Mouse (Mus musculus) liver, adult 2 months (tissue): ENCODE measurements around the gene Fgf14. TPM values are rescaled to one million over a fixed set of nuclear protein-coding genes. Genes with fewer than 3 reads are reported as not detected.

ENCODE experiments used
- DNase-seq: peaks from one replicate; pipeline ENCODE4 v3.0.0-alpha.2; 2011; ENCODE audit warnings: low read depth, low spot score; ENCODE audit errors: extremely low read depth
- H3K27ac ChIP-seq: fragments of 200-500 bp; replicated peaks from 2 replicates; pipeline ENCODE4 v1.5.1; 2012; ENCODE audit warnings: low read depth, mild to moderate bottlenecking, control low read depth, inconsistent platforms, low read length; ENCODE audit not compliant: insufficient read depth
- H3K27me3 ChIP-seq: fragments of 200-500 bp; 2 replicates; pipeline ENCODE4 v1.6.1; 2012; ENCODE audit warnings: mild to moderate bottlenecking, moderate library complexity, low read length, inconsistent platforms; ENCODE audit not compliant: control insufficient read depth, insufficient read depth
- H3K36me3 ChIP-seq: fragments of 200-500 bp; 2 replicates; pipeline ENCODE4 v1.6.1; 2012; ENCODE audit warnings: low read length, inconsistent platforms; ENCODE audit not compliant: control insufficient read depth, insufficient read depth
- H3K4me1 ChIP-seq: fragments of 200-500 bp; 2 replicates; pipeline ENCODE4 v1.6.1; 2011; ENCODE audit warnings: low read length; ENCODE audit not compliant: control insufficient read depth, insufficient read depth
- H3K4me3 ChIP-seq: fragments of 200-500 bp; 2 replicates; pipeline ENCODE4 v1.5.1; 2011; ENCODE audit warnings: low read depth, mild to moderate bottlenecking, control low read depth, low read length, moderate library complexity; ENCODE audit not compliant: insufficient read depth
- H3K79me2 ChIP-seq: fragments of 200-500 bp; 2 replicates; pipeline ENCODE4 v1.6.1; 2012; ENCODE audit warnings: inconsistent platforms, mild to moderate bottlenecking, low read length, moderate library complexity; ENCODE audit not compliant: control insufficient read depth, insufficient read depth
- H3K9ac ChIP-seq: fragments of 200-500 bp; 2 replicates; pipeline ENCODE4 v1.6.1; 2012; ENCODE audit warnings: low read depth, mild to moderate bottlenecking, control low read depth, inconsistent platforms, low read length
- CTCF ChIP-seq: fragments of 200-500 bp; IDR thresholded peaks from 2 replicates; pipeline ENCODE4 v1.5.1; 2011; ENCODE audit warnings: low read depth, low read length, control low read depth
- POLR2A ChIP-seq: fragments of 200-500 bp; IDR thresholded peaks from 2 replicates; pipeline ENCODE4 v1.6.1; 2011; ENCODE audit warnings: low read length, control low read depth; ENCODE audit not compliant: insufficient read depth; ENCODE audit errors: extremely low read depth
- WGBS: fragments of 180-500 bp; shearing (Covaris S2); methylation state at CpG from one replicate; pipeline ENCODE4 v1.1.7; 2018; 5-methylcytosine and 5-hydroxymethylcytosine counted together
- polyA plus RNA-seq: library from polyadenylated mRNA; depleted of rRNA; stranded (reverse); fragments of >200 nt; gene quantifications from 2 replicates; pipeline ENCODE4 v1.2.3, GENCODE M21; 2012
- total RNA-seq: library from RNA; depleted of rRNA; stranded (reverse); fragments of >200 nt; gene quantifications from 2 replicates; pipeline ENCODE4 v1.2.3, GENCODE M21; 2014

The Fgf14 gene
- total and polyA plus RNA-seq, 2 experiments: not detected

DNA sequence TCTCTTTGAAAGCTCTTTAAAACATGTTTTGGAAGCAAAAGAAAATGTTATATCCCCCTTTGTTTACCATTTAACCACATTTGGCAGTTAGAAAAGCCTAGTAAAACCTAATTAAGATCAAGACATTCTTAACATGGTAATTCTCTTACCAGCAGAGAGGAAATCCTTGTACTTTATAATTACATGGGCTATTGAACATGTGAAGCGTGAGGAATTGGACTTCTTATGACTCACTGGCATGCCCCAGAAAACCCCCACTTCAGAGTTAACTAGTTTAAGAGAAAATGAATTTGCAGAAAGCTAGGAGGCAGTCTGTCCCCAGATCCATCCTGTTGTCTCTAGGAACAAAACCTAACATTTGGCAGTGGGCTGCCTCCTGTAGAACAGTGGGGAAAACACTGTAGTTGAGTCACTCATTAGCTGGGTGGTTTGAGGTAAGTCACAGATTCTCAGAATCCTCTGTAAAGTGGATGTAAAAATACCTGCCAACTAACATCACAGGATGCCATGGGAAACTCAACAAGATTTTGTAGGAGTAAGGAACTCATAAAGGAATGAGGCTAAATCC, 513.2 kb downstream of the Fgf14 start:
- no peaks in the 10 kb centered on the region for H3K79me2 ChIP-seq
- H3K27me3 ChIP-seq: no peaks in the 10 kb centered on the region
- 81% methylated on average over 1 of the region's 1 CpGs for WGBS
- no peak for TF ChIP-seq POLR2A
- no peak for TF ChIP-seq CTCF
- H3K27ac ChIP-seq: no peak overlapping the region
- H3K9ac ChIP-seq: no peak overlapping the region
- no peaks in the 10 kb centered on the region for H3K36me3 ChIP-seq
- no peak for DNase-seq
- H3K4me3 ChIP-seq: no peak overlapping the region
- H3K4me1 ChIP-seq: no peaks in the 10 kb centered on the region

DNA sequence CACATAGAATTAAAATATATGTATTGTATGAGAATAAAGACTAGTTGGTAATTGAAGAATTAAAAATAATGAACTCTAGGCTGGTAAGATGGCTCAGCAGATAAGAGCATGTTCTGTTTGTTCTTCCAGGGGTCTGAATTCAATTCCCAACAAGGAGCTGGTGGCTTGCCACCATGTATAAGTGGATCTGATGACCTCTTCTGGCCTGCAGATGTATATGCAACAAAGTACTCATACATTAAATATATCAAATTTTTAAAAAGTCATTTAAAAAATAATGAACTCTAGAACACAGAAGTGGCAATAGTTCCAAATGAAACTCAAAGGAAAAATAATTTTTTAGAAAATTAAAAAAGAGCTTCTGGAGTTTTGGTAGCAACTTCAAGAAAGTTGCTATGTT, 529.5 kb downstream of the Fgf14 start:
- Histone ChIP-seq H3K9ac (no peak overlapping the region), H3K4me3 (no peak overlapping the region), H3K36me3 (no peaks in the 10 kb centered on the region), H3K27me3 (no peaks in the 10 kb centered on the region), H3K4me1 (no peaks in the 10 kb centered on the region), H3K27ac (no peak overlapping the region), H3K79me2 (no peaks in the 10 kb centered on the region)
- TF ChIP-seq POLR2A: no peak
- TF ChIP-seq CTCF: no peak
- DNase-seq: no peak

DNA sequence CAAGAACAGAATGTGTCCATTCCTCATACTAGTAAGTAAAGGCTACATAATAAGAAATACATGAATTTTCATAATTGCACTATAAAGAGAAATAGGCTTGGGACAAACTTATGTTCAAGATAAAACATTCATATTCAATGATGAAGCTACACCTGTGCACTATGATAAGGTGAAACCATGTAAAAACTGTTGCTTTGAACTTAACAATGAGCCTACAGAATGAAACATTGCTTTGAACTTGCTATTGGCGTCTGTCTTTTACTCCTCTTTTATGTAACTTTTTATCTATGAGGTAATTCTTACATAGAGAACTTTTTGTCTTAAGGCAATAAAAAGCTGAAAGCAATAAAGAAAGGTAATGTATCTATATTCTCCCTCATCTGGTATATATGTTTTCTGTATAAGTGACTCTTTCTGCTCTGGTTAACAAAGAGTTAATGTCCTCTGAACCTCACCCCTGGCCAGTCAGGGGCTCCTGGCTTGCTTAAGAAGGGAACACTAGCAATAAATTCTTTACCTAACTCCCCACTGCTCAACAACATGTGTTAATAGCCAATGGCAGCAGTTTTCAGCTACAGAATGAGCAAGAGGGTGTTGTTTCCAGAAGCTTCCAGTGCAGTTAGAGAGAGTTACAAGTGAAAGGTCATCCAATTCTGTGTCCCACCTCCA, 569.6 kb downstream of the Fgf14 start:
- Histone ChIP-seq H3K4me3 (no peak overlapping the region), H3K79me2 (no peaks in the 10 kb centered on the region), H3K27ac (no peak overlapping the region), H3K27me3 (no peaks in the 10 kb centered on the region), H3K36me3 (no peaks in the 10 kb centered on the region), H3K4me1 (no peaks in the 10 kb centered on the region), H3K9ac (no peak overlapping the region)
- 72% methylated on average over 1 of the region's 1 CpGs for WGBS
- DNase-seq: no peak
- TF ChIP-seq CTCF: no peak
- TF ChIP-seq POLR2A: no peak

DNA sequence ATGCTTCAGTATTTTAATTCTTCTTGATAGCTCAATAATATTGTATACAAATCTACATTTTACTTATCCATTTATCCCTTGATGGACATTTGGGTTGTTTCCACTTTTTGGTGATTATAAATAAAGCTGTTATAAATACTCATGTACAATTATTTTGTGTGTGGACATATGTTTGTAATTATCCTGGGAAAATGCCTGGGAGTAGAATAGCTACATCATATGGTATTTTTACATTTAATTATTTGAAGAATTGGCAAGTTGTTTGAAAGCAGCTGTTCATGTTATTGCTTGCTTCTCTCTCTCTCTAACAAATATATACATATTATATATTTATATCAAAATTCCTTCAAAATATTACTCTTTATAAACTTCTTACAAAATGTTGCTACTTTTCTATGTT, 593.8 kb downstream of the Fgf14 start:
- no peak overlapping the region for H3K4me3 ChIP-seq
- H3K79me2 ChIP-seq: no peaks in the 10 kb centered on the region
- no peaks in the 10 kb centered on the region for H3K4me1 ChIP-seq
- no peak for TF ChIP-seq CTCF
- TF ChIP-seq POLR2A: no peak
- H3K27ac ChIP-seq: no peak overlapping the region
- H3K27me3 ChIP-seq: no peaks in the 10 kb centered on the region
- DNase-seq: no peak
- H3K36me3 ChIP-seq: no peaks in the 10 kb centered on the region
- no peak overlapping the region for H3K9ac ChIP-seq

DNA sequence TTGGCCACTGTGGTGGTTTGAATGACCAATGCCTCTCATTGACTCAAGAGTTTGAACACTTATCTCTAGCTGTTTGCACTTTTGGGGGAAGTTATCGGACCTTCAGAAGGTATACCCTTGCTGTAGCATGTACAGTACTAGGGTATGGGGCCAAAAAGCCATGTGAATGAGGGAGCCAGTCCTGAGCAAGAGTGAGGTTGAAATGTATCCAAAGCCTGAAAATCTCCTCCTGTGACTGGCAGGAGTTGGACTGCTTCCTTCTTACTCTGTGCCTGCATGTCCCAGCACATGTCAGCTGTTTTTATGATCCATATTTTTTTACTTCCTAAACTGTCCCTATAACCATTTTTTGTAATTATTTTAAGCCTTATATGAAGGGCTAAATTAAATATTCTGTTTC, 632.9 kb downstream of the Fgf14 start:
- Histone ChIP-seq H3K4me1 (no peaks in the 10 kb centered on the region), H3K36me3 (no peaks in the 10 kb centered on the region), H3K9ac (no peak overlapping the region), H3K79me2 (no peaks in the 10 kb centered on the region), H3K27ac (no peak overlapping the region), H3K27me3 (no peaks in the 10 kb centered on the region), H3K4me3 (no peak overlapping the region)
- WGBS: 49% methylated on average over 1 of the region's 1 CpGs
- no peak for DNase-seq
- TF ChIP-seq CTCF (no peak), POLR2A (no peak)

DNA sequence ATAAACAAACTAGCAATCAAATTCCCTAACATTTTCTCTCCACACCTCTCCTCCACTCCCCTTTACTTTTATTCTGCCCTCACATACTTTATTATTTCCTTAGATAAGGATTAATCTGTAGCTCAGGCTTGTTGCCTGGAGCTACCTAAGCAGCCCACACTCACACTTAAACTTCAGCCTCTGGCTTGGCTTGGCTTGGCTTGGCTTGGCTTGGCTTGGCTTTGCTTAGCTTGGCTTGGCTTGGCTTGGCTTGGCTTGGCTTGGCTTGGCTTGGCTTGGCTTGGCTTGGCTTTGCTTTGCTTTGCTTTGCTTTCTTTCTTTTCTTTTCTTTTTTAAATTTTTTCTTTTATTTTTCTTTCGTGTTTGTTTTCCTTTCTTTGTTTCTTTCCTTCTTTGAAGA, 636.3 kb downstream of the Fgf14 start:
- Histone ChIP-seq H3K36me3 (no peaks in the 10 kb centered on the region), H3K4me3 (no peak overlapping the region), H3K27ac (no peak overlapping the region), H3K9ac (no peak overlapping the region), H3K79me2 (no peaks in the 10 kb centered on the region), H3K4me1 (no peaks in the 10 kb centered on the region), H3K27me3 (no peaks in the 10 kb centered on the region)
- WGBS: 62% methylated on average over 1 of the region's 1 CpGs
- no peak for DNase-seq
- TF ChIP-seq CTCF: no peak
- no peak for TF ChIP-seq POLR2A
